Mouse (Mus musculus) adrenal gland, adult 18-20 months (tissue): ENCODE results near the gene A030005L19Rik. TPM values are rescaled to one million over a fixed set of nuclear protein-coding genes. Genes with fewer than 3 reads are reported as not detected.

ENCODE experiments used
- total RNA-seq, 2 experiments: library from RNA; stranded (reverse); gene quantifications; 1 replicate in 1 of 2; 2 replicates in 1 of 2; pipeline ENCODE4 v1.2.3; 2021

A030005L19Rik gene
- total RNA-seq, 2 experiments from 2014 or later = not detected

Other genes with a start within 250 kb of the A030005L19Rik start
- 100 to 1,000 TPM; 110 to 116 TPM for gene Mff, start 188.4 kb upstream of the A030005L19Rik start, total RNA-seq
- gene Tm4sf20, start 144.9 kb upstream of the A030005L19Rik start, total RNA-seq = not detected
- not detected for gene Gm47791, start 142.1 kb upstream of the A030005L19Rik start, total RNA-seq
- 10 to 100 TPM; 47.9 to 54.4 TPM for gene Agfg1, start 73.8 kb upstream of the A030005L19Rik start, total RNA-seq
- gene A030014E15Rik, start 11.6 kb downstream of the A030005L19Rik start, total RNA-seq = not detected
- gene Gm6217, start 18.1 kb downstream of the A030005L19Rik start, total RNA-seq = not detected
- gene A030003K21Rik, start 30.1 kb downstream of the A030005L19Rik start, total RNA-seq = not detected
- not detected for gene Gm7544, start 42.7 kb downstream of the A030005L19Rik start, total RNA-seq
- not detected for gene Gm47955, start 47.0 kb downstream of the A030005L19Rik start, total RNA-seq
- not detected for gene Gm47959, start 87.2 kb downstream of the A030005L19Rik start, total RNA-seq
- under 1 TPM; 0.16 to 0.30 TPM for gene Slc19a3, start 125.1 kb downstream of the A030005L19Rik start, total RNA-seq
- gene Krtap28-10, start 129.2 kb downstream of the A030005L19Rik start, total RNA-seq = not detected
- gene Gm47969, start 131.6 kb downstream of the A030005L19Rik start, total RNA-seq = not detected
- not detected for gene A030005K14Rik, start 146.1 kb downstream of the A030005L19Rik start, total RNA-seq
- gene Krtap28-13, start 147.6 kb downstream of the A030005L19Rik start, total RNA-seq = not detected
- not detected for gene Ccl20, start 203.4 kb downstream of the A030005L19Rik start, total RNA-seq
- not detected for gene Daw1, start 246.4 kb downstream of the A030005L19Rik start, total RNA-seq